Mouse (Mus musculus) liver, embryonic 14.5 days (tissue): Measurements from ENCODE around the gene Rnf182. TPM values are rescaled to one million over a fixed set of nuclear protein-coding genes. Genes with fewer than 3 reads are reported as not detected.

Source experiments
- ATAC-seq: fragments of 200-750 bp; cut with Nextera tagmentation; 2 replicates; pipeline ENCODE4 v1.8.0; 2017; ENCODE audit warnings: moderate number of reproducible peaks, mild to moderate bottlenecking, moderate library complexity; ENCODE audit not compliant: insufficient read depth
- DNase-seq, 3 experiments: peaks; one replicate each; pipeline ENCODE4 v3.0.0-alpha.2; 2012 to 2013; ENCODE audit warnings: low read depth in 3 of 3, low spot score in 3 of 3
- H3K27ac ChIP-seq: fragments of 300-500 bp; sonication (generic); 2 replicates; pipeline ENCODE4 v1.5.1; 2014; ENCODE audit warnings: moderate library complexity, mild to moderate bottlenecking, control low read depth, inconsistent platforms
- H3K27me3 ChIP-seq: fragments of 300-500 bp; sonication (generic); 2 replicates; pipeline ENCODE4 v1.6.1; 2014; ENCODE audit warnings: mild to moderate bottlenecking, low read length, moderate library complexity; ENCODE audit not compliant: control insufficient read depth, insufficient read depth
- H3K36me3 ChIP-seq: fragments of 300-500 bp; sonication (generic); replicated peaks from 2 replicates; pipeline ENCODE4 v1.6.1; 2014; ENCODE audit warnings: low read depth; ENCODE audit not compliant: control insufficient read depth, insufficient read depth
- H3K4me1 ChIP-seq, 2 experiments: fragments of 200-500 bp in 1 of 2; fragments of 300-500 bp in 1 of 2; sonication (generic) in 1 of 2; replicated peaks; 2 replicates each; pipeline ENCODE4 v1.6.1; 2012 to 2014; ENCODE audit warnings: antibody characterized with exemption in 1 of 2, inconsistent platforms in 1 of 2, low read length in 1 of 2; ENCODE audit not compliant: control insufficient read depth in 2 of 2, insufficient read depth in 2 of 2
- H3K4me2 ChIP-seq: fragments of 300-500 bp; sonication (generic); 2 replicates; pipeline ENCODE4 v1.6.1; 2014; ENCODE audit warnings: low read depth, mild to moderate bottlenecking, control low read depth, moderate library complexity
- H3K4me3 ChIP-seq, 2 experiments: fragments of 200-500 bp in 1 of 2; fragments of 300-500 bp in 1 of 2; sonication (generic) in 1 of 2; 2 replicates each; pipeline ENCODE4 v1.5.1; 2012 to 2014; ENCODE audit warnings: low read depth in 2 of 2, low read length in 2 of 2, mild to moderate bottlenecking in 2 of 2, control low read depth in 1 of 2, inconsistent platforms in 1 of 2, moderate library complexity in 1 of 2; ENCODE audit not compliant: insufficient read depth in 1 of 2
- H3K9ac ChIP-seq: fragments of 300-500 bp; sonication (generic); replicated peaks from 2 replicates; pipeline ENCODE4 v1.6.1; 2014; ENCODE audit warnings: mild to moderate bottlenecking, control low read depth, moderate library complexity
- H3K9me3 ChIP-seq: fragments of 300-500 bp; sonication (generic); 2 replicates; pipeline ENCODE4 v1.6.1; 2016; ENCODE audit warnings: low read length, mixed read lengths; ENCODE audit not compliant: control insufficient read depth
- CTCF ChIP-seq: IDR thresholded peaks from 2 replicates; pipeline ENCODE4 v1.5.1; 2016; ENCODE audit warnings: antibody characterized with exemption, low read depth, control low read depth
- EP300 ChIP-seq: IDR thresholded peaks from 2 replicates; pipeline ENCODE4 v1.6.1; 2016; ENCODE audit warnings: antibody characterized with exemption, low read depth
- WGBS: fragments of 180-500 bp; shearing (Covaris S2); extraction: QIAGEN DNeasy Blood & Tissue Kit; methylation state at CpG from one replicate; pipeline ENCODE4 v1.1.7; 2014; ENCODE audit not compliant: insufficient replicate concordance; 5-methylcytosine and 5-hydroxymethylcytosine counted together
- polyA plus RNA-seq, 2 experiments: library from polyadenylated mRNA; depleted of rRNA in 1 of 2; stranded (reverse) in 1 of 2; unstranded in 1 of 2; fragments of >200 nt; fragmentation: Nextera tagmentation in 1 of 2; extraction: Ambion mirVana in 1 of 2; gene quantifications; 2 replicates each; pipeline versions ENCODE4 v1.2.1 to v1.2.3; 2012 to 2014

Rnf182 gene
- polyA plus RNA-seq, 2 experiments: 0.05 to 0.07 TPM

- Histone ChIP-seq H3K4me1 (no peaks in the 10 kb centered on the region), H3K27ac (no peak overlapping the region), H3K4me3 (no peak overlapping the region), H3K4me2 (no peak overlapping the region), H3K36me3 (no peaks in the 10 kb centered on the region), H3K9ac (no peak overlapping the region), H3K9me3 (no peaks in the 10 kb centered on the region), H3K27me3 (no peaks in the 10 kb centered on the region)
- 43% methylated on average over 8 of the region's 8 CpGs for WGBS
- no peak for TF ChIP-seq CTCF
- TF ChIP-seq EP300: no peak
- ATAC-seq (no peak), DNase-seq (no peak)
Observed at GRCm38 (mm10) chr13:43583504-43583903, 32.0 kb upstream of the Rnf182 start.

- no peak overlapping the region for H3K4me2 ChIP-seq
- H3K9ac ChIP-seq: no peak overlapping the region
- H3K27ac ChIP-seq: no peak overlapping the region
- no peaks in the 10 kb centered on the region for H3K36me3 ChIP-seq
- no peak for ATAC-seq
- no peak for DNase-seq
- H3K27me3 ChIP-seq: no peaks in the 10 kb centered on the region
- H3K4me1 ChIP-seq: no peaks in the 10 kb centered on the region
- H3K4me3 ChIP-seq: no peak overlapping the region
- no peaks in the 10 kb centered on the region for H3K9me3 ChIP-seq
- WGBS: 60% methylated on average over 2 of the region's 2 CpGs
- TF ChIP-seq CTCF: no peak
- TF ChIP-seq EP300: no peak
Observed at GRCm38 (mm10) chr13:43585335-43585734, 30.2 kb upstream of the Rnf182 start.

- Histone ChIP-seq H3K27ac (no peak overlapping the region), H3K9ac (no peak overlapping the region), H3K9me3 (no peaks in the 10 kb centered on the region), H3K4me3 (no peak overlapping the region), H3K36me3 (no peaks in the 10 kb centered on the region), H3K4me1 (no peaks in the 10 kb centered on the region), H3K4me2 (no peak overlapping the region), H3K27me3 (no peaks in the 10 kb centered on the region)
- ATAC-seq (no peak), DNase-seq (no peak)
- WGBS: 52% methylated on average over 3 of the region's 3 CpGs
- TF ChIP-seq CTCF: no peak
- no peak for TF ChIP-seq EP300
Observed at GRCm38 (mm10) chr13:43586966-43587365, 28.5 kb upstream of the Rnf182 start.

GRCm38 (mm10) chr13:43587844-43588840 is 27.4 kb upstream of the Rnf182 start:
- no peak overlapping the region for H3K4me2 ChIP-seq
- DNase-seq: no peak
- no peaks in the 10 kb centered on the region for H3K4me1 ChIP-seq
- H3K36me3 ChIP-seq: no peaks in the 10 kb centered on the region
- ATAC-seq: no peak
- no peak overlapping the region for H3K4me3 ChIP-seq
- H3K27ac ChIP-seq: no peak overlapping the region
- TF ChIP-seq EP300 (no peak), CTCF (no peak)
- no peak overlapping the region for H3K9ac ChIP-seq
- no peaks in the 10 kb centered on the region for H3K27me3 ChIP-seq
- 66% methylated on average over 14 of the region's 14 CpGs for WGBS
- no peaks in the 10 kb centered on the region for H3K9me3 ChIP-seq

GRCm38 (mm10) chr13:43591828-43592680 is 23.5 kb upstream of the Rnf182 start:
- no peak overlapping the region for H3K4me3 ChIP-seq
- no peaks in the 10 kb centered on the region for H3K9me3 ChIP-seq
- TF ChIP-seq CTCF (no peak), EP300 (no peak)
- H3K27ac ChIP-seq: no peak overlapping the region
- no peak overlapping the region for H3K9ac ChIP-seq
- no peaks in the 10 kb centered on the region for H3K36me3 ChIP-seq
- H3K27me3 ChIP-seq: no peaks in the 10 kb centered on the region
- WGBS: 70% methylated on average over 28 of the region's 28 CpGs
- H3K4me2 ChIP-seq: no peak overlapping the region
- DNase-seq: no peak
- no peaks in the 10 kb centered on the region for H3K4me1 ChIP-seq
- no peak for ATAC-seq
